ENCODE assay signal across 14 mouse cellular contexts in the genomic region with DNA sequence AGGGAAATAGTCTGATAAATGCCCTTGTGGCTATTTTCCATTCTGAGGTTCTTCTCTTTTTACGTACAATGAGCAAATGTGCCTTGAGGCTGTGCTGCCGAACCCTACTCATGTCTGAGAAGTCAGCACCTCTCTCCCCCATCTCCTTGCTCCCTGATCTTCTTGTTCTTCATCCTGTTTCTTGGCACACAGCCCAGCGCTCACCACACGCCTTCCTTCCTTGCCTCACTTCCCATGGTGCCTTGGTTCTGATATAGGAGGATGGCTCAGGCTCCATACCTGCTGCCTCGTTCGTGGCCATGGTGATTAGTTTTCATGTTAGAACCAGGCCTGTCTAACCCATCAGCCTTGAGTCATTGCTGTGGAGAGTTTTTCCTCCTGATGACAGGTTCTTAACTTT.
"Had no signal": no experiment of that assay in that cellular context is flagged by ENCODE, and none has a peak within 500 bp of the region (broad histone marks: within the 10 kb centered on the region; RNA-seq: fewer than 3 reads in every experiment).

No protein-coding gene starts in this region.

- H3K4me1 ChIP-seq: limb, embryonic 12.5 days; liver, embryonic 13.5 days; lung, embryonic 15.5 days; midbrain, embryonic 13.5 days; neural tube, embryonic 15.5 days had no signal

- H3K36me3 ChIP-seq: liver, embryonic 13.5 days; lung, embryonic 15.5 days; neural tube, embryonic 15.5 days had no signal

- H3K27me3 ChIP-seq: kidney, embryonic 15.5 days; limb, embryonic 12.5 days; liver, embryonic 13.5 days; lung, embryonic 15.5 days; midbrain, embryonic 13.5 days; neural tube, embryonic 15.5 days had no signal

- ATAC-seq: liver, postnatal 0 days; midbrain, embryonic 13.5 days had no signal

- H3K4me3 ChIP-seq: kidney, embryonic 15.5 days; limb, embryonic 12.5 days; liver, embryonic 13.5 days; lung, embryonic 15.5 days; midbrain, embryonic 13.5 days; neural tube, embryonic 15.5 days had no signal

- H3K4me2 ChIP-seq: kidney, embryonic 15.5 days; limb, embryonic 12.5 days; liver, embryonic 13.5 days; lung, embryonic 15.5 days; midbrain, embryonic 13.5 days; neural tube, embryonic 15.5 days had no signal

- H3K9me3 ChIP-seq: kidney, embryonic 15.5 days; limb, embryonic 12.5 days; liver, embryonic 13.5 days; lung, embryonic 15.5 days; midbrain, embryonic 13.5 days; neural tube, embryonic 15.5 days had no signal

- H3K9ac ChIP-seq: kidney, embryonic 15.5 days; limb, embryonic 12.5 days; liver, embryonic 13.5 days; liver, postnatal 0 days; lung, embryonic 15.5 days; midbrain, embryonic 13.5 days; neural tube, embryonic 15.5 days had no signal

- DNase-seq: kidney, postnatal 14 days; liver; liver, embryonic 13.5 days; liver, postnatal 0 days; lung, postnatal 14 days; right cerebral cortex, adult 18-20 months; right cerebral cortex, postnatal 25 days; thymus, postnatal 36 days had no signal

- H3K27ac ChIP-seq: kidney, embryonic 15.5 days; limb, embryonic 12.5 days; liver, embryonic 13.5 days; lung, embryonic 15.5 days; macrophage; midbrain, embryonic 13.5 days; neural tube, embryonic 15.5 days had no signal
